Mouse (Mus musculus) gastrocnemius, adult 18-20 months (tissue): ENCODE data around the gene Tcta. TPM values are rescaled to one million over a fixed set of nuclear protein-coding genes. Genes with fewer than 3 reads are reported as not detected.
"Not testable (repeated sequence)": the region's sequence is repeated elsewhere in the genome, so short reads cannot be mapped to it uniquely, and the experiment has no call there.

ENCODE experiments used
- DNase-seq: peaks from one replicate; pipeline ENCODE4 v3.0.0; 2021; ENCODE audit warnings: low spot score
- total RNA-seq, 2 experiments: library from RNA; stranded (reverse); gene quantifications; 2 replicates each; pipeline ENCODE4 v1.2.3; 2021

The Tcta gene
- total RNA-seq, 2 experiments from 2014 or later: 28.0 to 35.6 TPM

GRCm38 (mm10) chr9:108318462-108318861, 12.5 kb upstream of the Tcta start:
- DNase-seq: no peak

- no peak for DNase-seq
These were observed 11.6 kb upstream of the Tcta start for GRCm38 (mm10) chr9:108317572-108317971.

- no peak for DNase-seq
These were observed 2.2 kb upstream of the Tcta start for GRCm38 (mm10) chr9:108308141-108308540.

GRCm38 (mm10) chr9:108307021-108307807, 1.3 kb upstream of the Tcta start:
- no peak for DNase-seq

- DNase-seq: peak; percentile 76
These were observed 616 bp upstream of the Tcta start for GRCm38 (mm10) chr9:108306571-108306980.

- no peak for DNase-seq
These were observed 790 bp downstream of the Tcta start for GRCm38 (mm10) chr9:108305170-108305569.

GRCm38 (mm10) chr9:108304716-108305115, 1.2 kb downstream of the Tcta start:
- DNase-seq: no peak

- no peak for DNase-seq
These were observed 4.1 kb downstream of the Tcta start for GRCm38 (mm10) chr9:108301853-108302252.

GRCm38 (mm10) chr9:108296453-108297355, 9.3 kb downstream of the Tcta start, which contains the start of gene Amt:
Gene Amt (plus strand): TSS chr9:108296853.
- no peak for DNase-seq

GRCm38 (mm10) chr9:108290773-108291172, 15.2 kb downstream of the Tcta start:
- no peak for DNase-seq

GRCm38 (mm10) chr9:108290016-108290750, 15.8 kb downstream of the Tcta start, which contains the start of gene Nicn1:
Gene Nicn1 (plus strand): TSS chr9:108290429.
- DNase-seq: peak; percentile 95

GRCm38 (mm10) chr9:108289347-108289746, 16.6 kb downstream of the Tcta start:
- no peak for DNase-seq

- DNase-seq: not testable (repeated sequence)
These were observed 18.3 kb downstream of the Tcta start for GRCm38 (mm10) chr9:108287526-108288238.

- peak; percentile 82 for DNase-seq
These were observed 21.6 kb downstream of the Tcta start for GRCm38 (mm10) chr9:108284410-108284809.

- DNase-seq: peak; percentile 92
These were observed 25.7 kb downstream of the Tcta start for GRCm38 (mm10) chr9:108280071-108280828.

- peak; percentile 50 for DNase-seq
These were observed 27.1 kb downstream of the Tcta start for GRCm38 (mm10) chr9:108278697-108279450.

- DNase-seq: no peak
These were observed 30.7 kb downstream of the Tcta start for GRCm38 (mm10) chr9:108275331-108275659.

GRCm38 (mm10) chr9:108274476-108275330, 31.3 kb downstream of the Tcta start:
- peak; percentile 26 for DNase-seq
